Mouse (Mus musculus) G1E (cell line): Measurements from ENCODE around the gene Slc48a1.

Experiments
- CTCF ChIP-seq: IDR thresholded peaks from 2 replicates; pipeline ENCODE4 v1.5.1; 2012; ENCODE audit warnings: low read depth, low read length, inconsistent platforms, mixed read lengths
- GATA1 ChIP-seq: IDR thresholded peaks from 2 replicates; pipeline ENCODE4 v1.6.1; 2012; ENCODE audit warnings: borderline replicate concordance, low read length, inconsistent platforms, mixed read lengths
- POLR2AphosphoS5 ChIP-seq: IDR thresholded peaks from 2 replicates; pipeline ENCODE4 v1.6.1; 2012; ENCODE audit warnings: low read depth, low read length, inconsistent platforms; ENCODE audit not compliant: insufficient replicate concordance
- TAL1 ChIP-seq: conservative IDR thresholded peaks from 2 replicates; pipeline ENCODE4 v1.6.1; 2012; ENCODE audit warnings: low read depth, low read length, inconsistent platforms, mixed read lengths

DNA sequence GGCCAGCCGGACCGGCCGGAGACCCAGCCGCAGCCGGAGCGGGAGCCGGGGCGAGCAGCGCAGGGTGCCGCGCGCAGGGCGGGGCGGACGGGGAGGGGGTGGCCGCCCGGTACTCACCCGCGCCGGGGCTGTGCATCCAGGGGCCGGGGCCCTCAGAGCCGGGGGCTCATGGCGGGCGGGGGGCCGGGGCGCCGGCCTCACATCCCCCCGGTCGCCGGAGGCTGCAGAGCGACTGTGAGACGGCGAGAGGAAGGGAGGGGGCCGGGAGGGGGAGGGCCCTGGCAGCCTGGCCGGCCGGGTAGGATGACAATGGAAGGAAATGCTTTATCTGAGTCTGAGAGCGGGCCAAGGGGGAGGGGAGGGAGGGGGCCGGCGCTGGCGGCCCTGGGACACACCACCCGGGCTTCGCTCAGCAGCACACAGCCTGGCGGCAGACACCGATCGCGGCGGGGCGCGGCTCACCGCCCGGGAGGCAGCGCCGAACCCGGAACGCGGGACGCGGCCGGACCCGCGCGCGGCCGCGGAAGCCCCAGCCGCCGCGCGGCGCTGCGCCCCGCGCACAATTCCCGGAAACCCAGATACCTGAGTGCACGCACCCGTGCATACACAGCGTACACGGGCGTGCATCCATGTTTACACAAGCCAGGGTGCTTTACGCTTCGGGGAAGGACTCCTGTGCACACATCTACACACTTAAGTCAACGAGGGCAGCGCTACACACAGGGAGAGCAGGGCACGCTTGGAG, 53.1 kb downstream of the Slc48a1 start:
- TF ChIP-seq CTCF, result no peak
- no peak for TF ChIP-seq TAL1
- TF ChIP-seq GATA1, result no peak
- TF ChIP-seq POLR2AphosphoS5, result no peak
